Mouse (Mus musculus) embryonic facial prominence, embryonic 14.5 days (tissue): Measurements from ENCODE around the gene Sox5. TPM values are rescaled to one million over a fixed set of nuclear protein-coding genes. Genes with fewer than 3 reads are reported as not detected.
"Not testable (repeated sequence)": the region's sequence is repeated elsewhere in the genome, so short reads cannot be mapped to it uniquely, and the experiment has no call there.

Experiments
- ATAC-seq: fragments of 200-750 bp; cut with Nextera tagmentation; 2 replicates; pipeline ENCODE4 v1.8.0; 2017; ENCODE audit warnings: low read depth, moderate number of reproducible peaks, moderate TSS enrichment
- DNase-seq: peaks from one replicate; pipeline ENCODE4 v3.0.0-alpha.2; 2015; ENCODE audit warnings: low spot score
- H3K27ac ChIP-seq: fragments of 300-500 bp; sonication (generic); replicated peaks from 2 replicates; pipeline ENCODE4 v1.5.1; 2014; ENCODE audit warnings: low read depth, mild to moderate bottlenecking, low read length, moderate library complexity
- H3K27me3 ChIP-seq: fragments of 300-500 bp; sonication (generic); replicated peaks from 2 replicates; pipeline ENCODE4 v1.6.1; 2014; ENCODE audit warnings: low read length; ENCODE audit not compliant: control insufficient read depth, insufficient read depth
- H3K36me3 ChIP-seq: fragments of 300-500 bp; sonication (generic); 2 replicates; pipeline ENCODE4 v1.6.1; 2014; ENCODE audit warnings: low read length, mixed read lengths; ENCODE audit not compliant: control insufficient read depth, insufficient read depth
- H3K4me1 ChIP-seq: fragments of 300-500 bp; sonication (generic); 2 replicates; pipeline ENCODE4 v1.6.1; 2014; ENCODE audit warnings: antibody characterized with exemption, low read length; ENCODE audit not compliant: control insufficient read depth, insufficient read depth
- H3K4me2 ChIP-seq: fragments of 300-500 bp; sonication (generic); 2 replicates; pipeline ENCODE4 v1.6.1; 2014; ENCODE audit warnings: low read depth, mild to moderate bottlenecking, low read length, moderate library complexity, mixed read lengths
- H3K4me3 ChIP-seq: fragments of 300-500 bp; sonication (generic); 2 replicates; pipeline ENCODE4 v1.5.1; 2014; ENCODE audit warnings: low read depth, mild to moderate bottlenecking, low read length
- H3K9ac ChIP-seq: fragments of 300-500 bp; sonication (generic); 2 replicates; pipeline ENCODE4 v1.6.1; 2014; ENCODE audit warnings: low read depth, mild to moderate bottlenecking, low read length, moderate library complexity, mixed read lengths
- H3K9me3 ChIP-seq: fragments of 300-500 bp; sonication (generic); 2 replicates; pipeline ENCODE4 v1.6.1; 2016; ENCODE audit warnings: low read length; ENCODE audit not compliant: control insufficient read depth
- WGBS: fragments of 180-500 bp; shearing (Covaris S2); extraction: QIAGEN DNeasy Blood & Tissue Kit; methylation state at CpG from one replicate; pipeline ENCODE4 v1.1.7; 2014; 5-methylcytosine and 5-hydroxymethylcytosine counted together
- polyA plus RNA-seq: library from polyadenylated mRNA; unstranded; fragments of >200 nt; fragmentation: Nextera tagmentation; extraction: Ambion mirVana; gene quantifications from 2 replicates; pipeline ENCODE4 v1.2.1, GENCODE M21; 2014

Gene Sox5
- polyA plus RNA-seq, 1 experiment from 2014 or later, result 10.8 TPM

- no peak overlapping the region for H3K4me2 ChIP-seq
- no peak for ATAC-seq
- no peak overlapping the region for H3K27ac ChIP-seq
- DNase-seq, result no peak
- no peaks in the 10 kb centered on the region for H3K36me3 ChIP-seq
- no peaks in the 10 kb centered on the region for H3K27me3 ChIP-seq
- H3K9ac ChIP-seq, result no peak overlapping the region
- H3K4me3 ChIP-seq, result no peak overlapping the region
- 0 out of 2 replicates have a peak, but pooled peaks cover 1% of the 10 kb centered on the region for H3K9me3 ChIP-seq
- 53% methylated on average over 11 of the region's 11 CpGs for WGBS
- no peaks in the 10 kb centered on the region for H3K4me1 ChIP-seq
Observed at GRCm38 (mm10) chr6:144236581-144236980, 545.2 kb downstream of the Sox5 start.

- no peaks in the 10 kb centered on the region for H3K9me3 ChIP-seq
- H3K27me3 ChIP-seq, result peaks cover 12% of the 10 kb centered on the region
- 31% methylated on average over 7 of the region's 8 CpGs for WGBS
- H3K4me2 ChIP-seq, result peak overlapping the region; percentile 65
- ATAC-seq, result no peak
- H3K9ac ChIP-seq, result no peak overlapping the region; the same call in 1 of the 2 replicates
- peak overlapping the region; percentile 21 for H3K4me3 ChIP-seq
- no peak overlapping the region for H3K27ac ChIP-seq
- peaks cover 3% of the 10 kb centered on the region; the same call in 1 of the 2 replicates for H3K4me1 ChIP-seq
- H3K36me3 ChIP-seq, result no peaks in the 10 kb centered on the region
- DNase-seq, result peak; percentile 50
Observed at GRCm38 (mm10) chr6:144203970-144204369, 577.8 kb downstream of the Sox5 start.

GRCm38 (mm10) chr6:144203013-144203412 is 578.8 kb downstream of the Sox5 start:
- WGBS, result 26% methylated on average over 12 of the region's 12 CpGs
- peaks cover 4% of the 10 kb centered on the region for H3K27me3 ChIP-seq
- no peak for DNase-seq
- ATAC-seq, result no peak
- no peaks in the 10 kb centered on the region for H3K9me3 ChIP-seq
- H3K36me3 ChIP-seq, result no peaks in the 10 kb centered on the region
- H3K4me3 ChIP-seq, result peak overlapping the region; percentile 21
- peaks cover 3% of the 10 kb centered on the region; the same call in 1 of the 2 replicates for H3K4me1 ChIP-seq
- peak overlapping the region; percentile 65 for H3K4me2 ChIP-seq
- 0 out of 2 replicates have a peak overlapping the region, but pooled peaks have one; percentile 1 for H3K27ac ChIP-seq
- H3K9ac ChIP-seq, result peak overlapping the region; percentile 26; the same call in 1 of the 2 replicates

GRCm38 (mm10) chr6:144201402-144202040 is 580.3 kb downstream of the Sox5 start:
- Histone ChIP-seq H3K36me3 (no peaks in the 10 kb centered on the region), H3K27me3 (no peaks in the 10 kb centered on the region; the same call in none of the 2 replicates), H3K4me2 (peak overlapping the region; percentile 19; the same call in 1 of the 2 replicates), H3K4me3 (0 out of 2 replicates have a peak overlapping the region, but pooled peaks have one; percentile 1), H3K9ac (no peak overlapping the region), H3K27ac (no peak overlapping the region), H3K4me1 (peaks cover 3% of the 10 kb centered on the region; the same call in 1 of the 2 replicates), H3K9me3 (no peaks in the 10 kb centered on the region)
- ATAC-seq, result no peak
- 64% methylated on average over 5 of the region's 5 CpGs for WGBS
- DNase-seq, result no peak

- no peak for ATAC-seq
- 44% methylated on average over 16 of the region's 16 CpGs for WGBS
- H3K9ac ChIP-seq, result no peak overlapping the region
- DNase-seq, result no peak
- no peaks in the 10 kb centered on the region for H3K4me1 ChIP-seq
- no peaks in the 10 kb centered on the region for H3K9me3 ChIP-seq
- H3K4me2 ChIP-seq, result no peak overlapping the region
- H3K36me3 ChIP-seq, result no peaks in the 10 kb centered on the region
- H3K27me3 ChIP-seq, result no peaks in the 10 kb centered on the region
- H3K4me3 ChIP-seq, result no peak overlapping the region
- peak overlapping the region; percentile 2; the same call in 1 of the 2 replicates for H3K27ac ChIP-seq
Observed at GRCm38 (mm10) chr6:144197209-144198119, 584.3 kb downstream of the Sox5 start.

- no peaks in the 10 kb centered on the region for H3K27me3 ChIP-seq
- DNase-seq (no peak), ATAC-seq (no peak)
- no peak overlapping the region for H3K9ac ChIP-seq
- peaks cover 7% of the 10 kb centered on the region; the same call in 1 of the 2 replicates for H3K9me3 ChIP-seq
- H3K4me2 ChIP-seq, result no peak overlapping the region
- H3K27ac ChIP-seq, result no peak overlapping the region
- H3K4me1 ChIP-seq, result no peaks in the 10 kb centered on the region
- 66% methylated on average over 14 of the region's 14 CpGs for WGBS
- H3K36me3 ChIP-seq, result peaks cover 4% of the 10 kb centered on the region; the same call in 1 of the 2 replicates
- H3K4me3 ChIP-seq, result no peak overlapping the region
Observed at GRCm38 (mm10) chr6:144195934-144196333, 585.8 kb downstream of the Sox5 start.

GRCm38 (mm10) chr6:144183087-144183486 is 598.7 kb downstream of the Sox5 start:
- H3K4me2 ChIP-seq, result no peak overlapping the region
- H3K36me3 ChIP-seq, result no peaks in the 10 kb centered on the region
- DNase-seq (no peak), ATAC-seq (no peak)
- no peak overlapping the region for H3K9ac ChIP-seq
- no peak overlapping the region for H3K27ac ChIP-seq
- H3K4me1 ChIP-seq, result peaks cover 2% of the 10 kb centered on the region; the same call in 1 of the 2 replicates
- H3K9me3 ChIP-seq, result no peaks in the 10 kb centered on the region
- WGBS, result 94% methylated on average over 3 of the region's 3 CpGs
- no peaks in the 10 kb centered on the region for H3K27me3 ChIP-seq
- H3K4me3 ChIP-seq, result no peak overlapping the region

- ATAC-seq, H3K4me1 ChIP-seq, H3K9ac ChIP-seq, H3K27ac ChIP-seq, H3K27me3 ChIP-seq, H3K4me2 ChIP-seq, H3K9me3 ChIP-seq, H3K36me3 ChIP-seq, H3K4me3 ChIP-seq, DNase-seq: not testable (repeated sequence)
- WGBS, result 95% methylated on average over 13 of the region's 13 CpGs
Observed at GRCm38 (mm10) chr6:144182429-144182828, 599.3 kb downstream of the Sox5 start.
